Mouse (Mus musculus): ENCODE measurements around the gene Pwwp2b.

DNA sequence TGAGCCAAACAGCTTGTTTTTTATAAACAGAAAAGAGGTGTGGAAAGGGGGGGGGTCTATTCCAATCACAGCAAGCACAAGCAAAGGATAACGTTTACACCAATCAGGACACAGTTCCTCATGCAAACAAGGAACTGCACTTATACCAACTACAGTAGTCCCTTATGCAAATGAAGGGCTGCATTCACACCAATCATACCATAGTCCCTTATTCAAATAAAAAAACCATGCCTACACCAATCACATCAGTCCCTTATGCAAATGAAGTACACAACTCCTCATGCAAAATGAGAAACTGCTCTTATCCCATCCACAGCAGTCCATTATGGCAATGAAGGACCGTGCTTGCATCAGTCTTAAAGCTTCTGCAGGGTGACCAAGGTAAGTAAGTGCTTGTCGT, 66.4 kb downstream of the Pwwp2b start:
- TF ChIP-seq POLR2A (IDR thresholded peaks at IDR 0.05; ENCODE audit: extremely low read depth, insufficient read depth, low read length) (no peak), CTCF (IDR thresholded peaks at IDR 0.05; ENCODE audit: extremely low read depth, insufficient read depth, low read length) (no peak)

Data from cortical plate, adult 2 months (tissue).